Mouse (Mus musculus) neural tube, embryonic 14.5 days (tissue): ENCODE results near the gene Dok7. TPM values are rescaled to one million over a fixed set of nuclear protein-coding genes. Genes with fewer than 3 reads are reported as not detected.

Source experiments
- ATAC-seq: fragments of 200-750 bp; cut with Nextera tagmentation; 2 replicates; pipeline ENCODE4 v1.8.0; 2017; ENCODE audit warnings: low read depth, mild to moderate bottlenecking, moderate TSS enrichment, moderate library complexity
- H3K27ac ChIP-seq: fragments of 300-500 bp; sonication (generic); 2 replicates; pipeline ENCODE4 v1.5.1; 2014; ENCODE audit warnings: low read depth, mild to moderate bottlenecking, control low read depth, low read length, moderate library complexity, mixed read lengths
- H3K27me3 ChIP-seq: fragments of 300-500 bp; sonication (generic); 2 replicates; pipeline ENCODE4 v1.6.1; 2014; ENCODE audit warnings: low read length; ENCODE audit not compliant: control insufficient read depth, insufficient read depth
- H3K36me3 ChIP-seq: fragments of 300-500 bp; sonication (generic); 2 replicates; pipeline ENCODE4 v1.6.1; 2014; ENCODE audit warnings: low read length, mixed read lengths; ENCODE audit not compliant: control insufficient read depth, insufficient read depth
- H3K4me1 ChIP-seq: fragments of 300-500 bp; sonication (generic); 2 replicates; pipeline ENCODE4 v1.6.1; 2014; ENCODE audit warnings: low read length; ENCODE audit not compliant: control insufficient read depth, insufficient read depth
- H3K4me2 ChIP-seq: fragments of 300-500 bp; sonication (generic); 2 replicates; pipeline ENCODE4 v1.6.1; 2014; ENCODE audit warnings: mild to moderate bottlenecking, low read depth, low read length, control low read depth
- H3K4me3 ChIP-seq: fragments of 300-500 bp; sonication (generic); 2 replicates; pipeline ENCODE4 v1.5.1; 2014; ENCODE audit warnings: low read depth, low read length, control low read depth, mixed read lengths
- H3K9ac ChIP-seq: fragments of 300-500 bp; sonication (generic); replicated peaks from 2 replicates; pipeline ENCODE4 v1.6.1; 2014; ENCODE audit warnings: low read depth, mild to moderate bottlenecking, control low read depth, low read length, mixed read lengths
- H3K9me3 ChIP-seq: fragments of 300-500 bp; sonication (generic); 2 replicates; pipeline ENCODE4 v1.6.1; 2016; ENCODE audit warnings: low read length; ENCODE audit not compliant: control insufficient read depth
- WGBS: fragments of 180-500 bp; shearing (Covaris S2); extraction: QIAGEN DNeasy Blood & Tissue Kit; methylation state at CpG from one replicate; pipeline ENCODE4 v1.1.7; 2014; 5-methylcytosine and 5-hydroxymethylcytosine counted together
- microRNA-seq: library from miRNA; unstranded; fragments of <30 nt; microRNA quantifications from one replicate; pipeline ENCODE4, GENCODE M21; 2016
- polyA plus RNA-seq: library from polyadenylated mRNA; unstranded; fragments of >200 nt; fragmentation: Nextera tagmentation; extraction: Ambion mirVana; gene quantifications from 2 replicates; pipeline ENCODE4 v1.2.1, GENCODE M21; 2014

The Dok7 gene
- polyA plus RNA-seq, 1 experiment from 2014 or later: 5.7 TPM

GRCm38 (mm10) chr5:35135903-35136302 is 79.3 kb downstream of the Dok7 start:
- no peak overlapping the region for H3K9ac ChIP-seq
- no peak overlapping the region for H3K4me3 ChIP-seq
- H3K36me3 ChIP-seq: no peaks in the 10 kb centered on the region
- no peaks in the 10 kb centered on the region for H3K27me3 ChIP-seq
- H3K4me1 ChIP-seq: no peaks in the 10 kb centered on the region
- no peaks in the 10 kb centered on the region for H3K9me3 ChIP-seq
- no peak overlapping the region for H3K27ac ChIP-seq
- ATAC-seq: no peak
- 74% methylated on average over 5 of the region's 5 CpGs for WGBS
- no peak overlapping the region for H3K4me2 ChIP-seq

Small RNAs within 50 kb of the gene (microRNA-seq; reads per million reads assigned to microRNA genes)
- gene Mir3097: 4.8 reads per million, percentile 9 among the genes with 10 or more reads in this experiment

Other genes with a start within 250 kb of the Dok7 start
- 2.8 and 3.9 TPM in 2 replicates for gene Msantd1, start 148.8 kb upstream of the Dok7 start, polyA plus RNA-seq
- 31.6 and 36.1 TPM in 2 replicates for gene Rgs12, start 107.3 kb upstream of the Dok7 start, polyA plus RNA-seq
- gene Hgfac, start 15.3 kb upstream of the Dok7 start, polyA plus RNA-seq: 0.40 and 0.54 TPM in 2 replicates
- gene Lrpap1, start 49.0 kb downstream of the Dok7 start, polyA plus RNA-seq: 156 and 161 TPM in 2 replicates
- gene Adra2c, start 221.6 kb downstream of the Dok7 start, polyA plus RNA-seq: 0.99 and 1.2 TPM in 2 replicates